In genomic region chrX:11654976-11655375, GRCm38 (mm10) we compare ENCODE assay signal across 14 mouse cellular contexts.
A peak's percentile ranks its signal among the peaks of the same experiment; 100 is the strongest.
DNase-seq lines count a peak whose midpoint lies in the region; ATAC-seq lines count a peak whose summit lies in the region.
"Had no signal": no experiment of that assay in that cellular context is flagged by ENCODE, and none has a peak within 500 bp of the region (broad histone marks: within the 10 kb centered on the region; RNA-seq: fewer than 3 reads in every experiment).

No protein-coding gene starts in this region.

- WGBS in hindbrain, embryonic 15.5 days = 40% methylated on average over 5 of the region's 5 CpGs
- 53% methylated on average over 5 of the region's 5 CpGs for WGBS in hindbrain, embryonic 14.5 days

- no peak overlapping the region for H3K4me3 ChIP-seq in hindbrain, embryonic 15.5 days
- no peak overlapping the region for H3K4me3 ChIP-seq in hindbrain, embryonic 14.5 days (replicated peaks; ENCODE audit: low read length)
- H3K4me3 ChIP-seq: heart, embryonic 12.5 days; intestine, embryonic 15.5 days; kidney, embryonic 15.5 days; limb, embryonic 13.5 days; liver, embryonic 15.5 days had no signal

- no peak overlapping the region for H3K27ac ChIP-seq in hindbrain, embryonic 15.5 days (replicated peaks)
- H3K27ac ChIP-seq in hindbrain, embryonic 14.5 days = no peak overlapping the region
- H3K27ac ChIP-seq: intestine, embryonic 15.5 days; kidney, embryonic 15.5 days; limb, embryonic 13.5 days; liver, embryonic 15.5 days had no signal

- H3K27me3 ChIP-seq in hindbrain, embryonic 15.5 days = 0 out of 2 replicates have a peak, but pooled peaks cover 5% of the 10 kb centered on the region
- H3K27me3 ChIP-seq in hindbrain, embryonic 14.5 days (ENCODE audit: control insufficient read depth, insufficient read depth, low read length) = no peaks in the 10 kb centered on the region
- H3K27me3 ChIP-seq: intestine, embryonic 15.5 days had no signal

- H3K4me2 ChIP-seq in hindbrain, embryonic 15.5 days = no peak overlapping the region
- H3K4me2 ChIP-seq in hindbrain, embryonic 14.5 days (replicated peaks) = no peak overlapping the region
- H3K4me2 ChIP-seq: heart, embryonic 12.5 days; intestine, embryonic 15.5 days; kidney, embryonic 15.5 days; limb, embryonic 13.5 days; liver, embryonic 15.5 days had no signal

- no peak for DNase-seq in hindbrain, embryonic 14.5 days (ENCODE audit: low spot score)
- DNase-seq in right cerebral cortex, adult 18-20 months = peak; percentile 60
- no peak for DNase-seq in right cerebral cortex, postnatal 14 days
- peak; percentile 29 to 44 for DNase-seq in left cerebral cortex, adult 18-20 months (ENCODE audit: low spot score in 2 of 2)
- peak; percentile 55 for DNase-seq in telencephalon, adult 2 months (ENCODE audit: low read depth, low spot score)
- DNase-seq: lung, postnatal 10 days; midbrain, embryonic 14.5 days had no signal

- H3K9me3 ChIP-seq in hindbrain, embryonic 15.5 days = no peaks in the 10 kb centered on the region
- no peaks in the 10 kb centered on the region for H3K9me3 ChIP-seq in hindbrain, embryonic 14.5 days (ENCODE audit: control insufficient read depth, low read length)
- H3K9me3 ChIP-seq: heart, embryonic 12.5 days; intestine, embryonic 15.5 days; kidney, embryonic 15.5 days; limb, embryonic 13.5 days; liver, embryonic 15.5 days had no signal

- no peak overlapping the region for H3K9ac ChIP-seq in hindbrain, embryonic 15.5 days
- H3K9ac ChIP-seq in hindbrain, embryonic 14.5 days = no peak overlapping the region
- H3K9ac ChIP-seq: heart, embryonic 12.5 days; intestine, embryonic 15.5 days; kidney, embryonic 15.5 days; limb, embryonic 13.5 days; liver, embryonic 15.5 days had no signal

- no peaks in the 10 kb centered on the region for H3K4me1 ChIP-seq in hindbrain, embryonic 15.5 days (replicated peaks)
- no peaks in the 10 kb centered on the region for H3K4me1 ChIP-seq in hindbrain, embryonic 14.5 days (replicated peaks; ENCODE audit: control insufficient read depth, insufficient read depth, low read length)
- H3K4me1 ChIP-seq: intestine, embryonic 15.5 days; kidney, embryonic 15.5 days; liver, embryonic 15.5 days had no signal

- H3K36me3 ChIP-seq in hindbrain, embryonic 15.5 days = no peaks in the 10 kb centered on the region
- H3K36me3 ChIP-seq in hindbrain, embryonic 14.5 days (replicated peaks; ENCODE audit: control insufficient read depth, insufficient read depth) = no peaks in the 10 kb centered on the region
- H3K36me3 ChIP-seq: heart, embryonic 12.5 days; intestine, embryonic 15.5 days; kidney, embryonic 15.5 days; limb, embryonic 13.5 days; liver, embryonic 15.5 days had no signal

- 0 out of 2 replicates have a peak, but pooled peaks have one; percentile 30 for ATAC-seq in hindbrain, embryonic 15.5 days (ENCODE audit: low FRiP score, low read depth)
- ATAC-seq in hindbrain, embryonic 14.5 days (ENCODE audit: low FRiP score) = no peak
- no peak for ATAC-seq in monocyte, adult 5-6 weeks (replicated peaks; ENCODE audit: insufficient number of reproducible peaks, low FRiP score, low TSS enrichment, poor library complexity, severe bottlenecking)
- ATAC-seq: intestine, embryonic 15.5 days had no signal

Comparison
In these comparisons a context has a peak if more than half of its experiments do, and no peak if none do; other contexts are left out.
1. DNase-seq: peak in right cerebral cortex, adult 18-20 months (single experiment), left cerebral cortex, adult 18-20 months (2 of 2) and telencephalon, adult 2 months (single experiment); none in hindbrain, embryonic 14.5 days (single experiment) and right cerebral cortex, postnatal 14 days (single experiment).